Mouse (Mus musculus) intestine, embryonic 16.5 days (tissue): ENCODE results near the gene Gm20388. TPM values are rescaled to one million over a fixed set of nuclear protein-coding genes. Genes with fewer than 3 reads are reported as not detected.

Experiments used
- ATAC-seq: fragments of 200-750 bp; cut with Nextera tagmentation; 2 replicates; pipeline ENCODE4 v1.8.0; 2017; ENCODE audit warnings: moderate TSS enrichment, moderate library complexity
- H3K27ac ChIP-seq: fragments of 300-500 bp; sonication (generic); 2 replicates; pipeline ENCODE4 v1.5.1; 2014; ENCODE audit warnings: mild to moderate bottlenecking, low read length
- H3K27me3 ChIP-seq: fragments of 300-500 bp; sonication (generic); replicated peaks from 2 replicates; pipeline ENCODE4 v1.6.1; 2014; ENCODE audit warnings: low read length, control low read depth, mixed read lengths; ENCODE audit not compliant: control insufficient read depth, insufficient read depth
- H3K36me3 ChIP-seq: fragments of 300-500 bp; sonication (generic); 2 replicates; pipeline ENCODE4 v1.6.1; 2014; ENCODE audit warnings: low read length, control low read depth; ENCODE audit not compliant: control insufficient read depth, insufficient read depth
- H3K4me1 ChIP-seq: fragments of 300-500 bp; sonication (generic); 2 replicates; pipeline ENCODE4 v1.6.1; 2014; ENCODE audit warnings: low read length, control low read depth, mixed read lengths; ENCODE audit not compliant: control insufficient read depth, insufficient read depth
- H3K4me2 ChIP-seq: fragments of 300-500 bp; sonication (generic); 2 replicates; pipeline ENCODE4 v1.6.1; 2014; ENCODE audit warnings: low read depth, low read length, control low read depth
- H3K4me3 ChIP-seq: fragments of 300-500 bp; sonication (generic); 2 replicates; pipeline ENCODE4 v1.5.1; 2014; ENCODE audit warnings: mild to moderate bottlenecking, low read length
- H3K9ac ChIP-seq: fragments of 300-500 bp; sonication (generic); 2 replicates; pipeline ENCODE4 v1.6.1; 2014; ENCODE audit warnings: low read depth, low read length
- H3K9me3 ChIP-seq: fragments of 300-500 bp; sonication (generic); 2 replicates; pipeline ENCODE4 v1.6.1; 2016; ENCODE audit warnings: low read length, control low read depth; ENCODE audit not compliant: control insufficient read depth
- WGBS: fragments of 180-500 bp; shearing (Covaris S2); extraction: QIAGEN DNeasy Blood & Tissue Kit; methylation state at CpG from one replicate; pipeline ENCODE4 v1.1.7; 2014; 5-methylcytosine and 5-hydroxymethylcytosine counted together
- polyA plus RNA-seq: library from polyadenylated mRNA; unstranded; fragments of >200 nt; fragmentation: Nextera tagmentation; extraction: Ambion mirVana; gene quantifications from 2 replicates; pipeline ENCODE4 v1.2.1, GENCODE M21; 2015

Gene Gm20388
- polyA plus RNA-seq, 1 experiment from 2014 or later, result 5.8 TPM

DNA sequence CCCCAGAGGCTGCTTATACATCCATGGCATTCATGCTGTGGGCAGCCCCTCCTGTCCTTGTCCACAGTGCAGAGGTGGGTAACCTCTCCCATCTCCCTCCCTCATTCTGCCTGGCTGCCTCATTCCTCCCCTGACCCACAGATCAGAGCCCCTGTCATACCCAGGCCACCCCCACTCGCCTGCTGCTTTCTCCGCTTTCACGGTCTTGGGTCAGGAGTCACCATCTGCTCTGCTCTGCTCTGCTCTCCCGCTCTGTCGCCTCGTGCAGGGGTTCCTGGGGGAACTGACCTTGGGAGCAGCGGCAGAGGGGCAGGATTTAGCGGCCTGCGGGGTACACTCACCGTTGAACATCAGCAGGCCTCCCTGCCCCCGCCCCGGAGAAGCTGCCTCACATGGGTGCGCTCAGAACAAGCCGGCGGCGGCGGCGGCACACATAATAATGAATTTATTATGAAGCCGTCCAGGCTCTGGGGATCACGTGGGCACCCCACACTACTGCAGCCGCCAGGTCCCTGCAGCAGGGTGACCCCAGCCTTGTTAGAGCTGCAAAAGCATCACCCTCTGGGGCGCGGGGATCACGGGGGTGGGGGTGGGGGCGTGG is 638.8 kb downstream of the Gm20388 start:
- no peaks in the 10 kb centered on the region for H3K36me3 ChIP-seq
- H3K4me2 ChIP-seq, result peak overlapping the region; percentile 30; the same call in 1 of the 2 replicates
- WGBS, result 14% methylated on average over 25 of the region's 25 CpGs
- no peaks in the 10 kb centered on the region for H3K9me3 ChIP-seq
- 0 out of 2 replicates have a peak overlapping the region, but pooled peaks have one; percentile 9 for H3K4me3 ChIP-seq
- no peaks in the 10 kb centered on the region for H3K27me3 ChIP-seq
- H3K27ac ChIP-seq, result peak overlapping the region; percentile 63
- peaks cover 65% of the 10 kb centered on the region for H3K4me1 ChIP-seq
- ATAC-seq, result 0 out of 2 replicates have a peak, but pooled peaks have one; percentile 1
- peak overlapping the region; percentile 60 for H3K9ac ChIP-seq

- no peak for ATAC-seq
- Histone ChIP-seq H3K9ac (peak overlapping the region; percentile 60), H3K27ac (peak overlapping the region; percentile 63), H3K36me3 (no peaks in the 10 kb centered on the region), H3K4me3 (no peak overlapping the region), H3K4me2 (peak overlapping the region; percentile 30; the same call in 1 of the 2 replicates), H3K9me3 (no peaks in the 10 kb centered on the region), H3K4me1 (peaks cover 60% of the 10 kb centered on the region), H3K27me3 (no peaks in the 10 kb centered on the region)
- 31% methylated on average over 11 of the region's 11 CpGs for WGBS
These were observed 639.3 kb downstream of the Gm20388 start for GRCm38 (mm10) chr8:120549922-120550321.

GRCm38 (mm10) chr8:120550430-120550829 is 639.8 kb downstream of the Gm20388 start:
- Histone ChIP-seq H3K4me1 (peaks cover 56% of the 10 kb centered on the region), H3K9ac (no peak overlapping the region; the same call in 1 of the 2 replicates), H3K27ac (peak overlapping the region; percentile 48), H3K27me3 (no peaks in the 10 kb centered on the region), H3K4me2 (no peak overlapping the region), H3K9me3 (no peaks in the 10 kb centered on the region), H3K4me3 (no peak overlapping the region), H3K36me3 (no peaks in the 10 kb centered on the region)
- WGBS, result 38% methylated on average over 12 of the region's 12 CpGs
- ATAC-seq, result no peak

DNA sequence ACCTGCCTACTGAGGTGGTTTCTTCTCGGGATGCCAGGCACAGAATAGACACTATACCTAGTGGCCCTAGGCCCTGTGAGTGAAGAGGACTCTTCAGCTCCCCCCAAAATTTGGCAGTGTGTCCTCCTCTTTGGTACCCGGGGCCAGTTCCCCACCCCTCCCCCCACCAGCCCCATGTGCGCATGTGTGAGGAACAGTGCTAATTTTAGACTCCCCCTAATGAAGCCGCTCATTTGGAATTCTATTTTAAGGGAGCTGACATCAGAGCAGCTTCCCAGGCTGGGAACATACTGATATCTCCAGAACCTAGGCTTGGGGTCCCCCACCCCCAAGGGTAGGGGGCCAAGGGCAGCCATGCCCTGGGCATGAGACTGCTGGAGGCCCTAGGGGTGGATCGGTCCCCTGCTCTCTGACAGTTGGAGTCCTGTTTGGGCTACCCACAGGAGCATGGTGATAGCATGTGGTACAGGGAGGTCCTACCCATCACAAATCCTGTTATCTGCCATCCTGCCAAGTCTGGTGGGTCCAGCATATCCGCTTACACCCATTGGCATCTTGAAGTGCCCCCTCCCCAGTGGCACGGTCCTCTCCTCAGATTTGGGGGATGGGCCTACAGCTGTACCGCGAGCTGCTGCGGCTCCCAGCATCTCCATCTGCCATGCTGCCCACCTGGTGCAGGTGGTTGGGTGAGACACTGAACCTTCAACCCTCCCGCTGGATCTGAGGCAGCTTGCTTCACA is 640.5 kb downstream of the Gm20388 start:
- Histone ChIP-seq H3K4me1 (peaks cover 55% of the 10 kb centered on the region), H3K27ac (peak overlapping the region; percentile 48; the same call in 1 of the 2 replicates), H3K36me3 (no peaks in the 10 kb centered on the region), H3K9ac (no peak overlapping the region), H3K27me3 (no peaks in the 10 kb centered on the region), H3K4me2 (no peak overlapping the region), H3K4me3 (no peak overlapping the region), H3K9me3 (no peaks in the 10 kb centered on the region)
- ATAC-seq, result no peak
- WGBS, result 70% methylated on average over 11 of the region's 11 CpGs

- H3K9me3 ChIP-seq, result no peaks in the 10 kb centered on the region
- H3K4me2 ChIP-seq, result no peak overlapping the region
- H3K9ac ChIP-seq, result no peak overlapping the region
- H3K4me1 ChIP-seq, result peaks cover 55% of the 10 kb centered on the region
- ATAC-seq, result no peak
- no peak overlapping the region for H3K4me3 ChIP-seq
- H3K36me3 ChIP-seq, result no peaks in the 10 kb centered on the region
- no peaks in the 10 kb centered on the region for H3K27me3 ChIP-seq
- no peak overlapping the region for H3K27ac ChIP-seq
- 82% methylated on average over 3 of the region's 3 CpGs for WGBS
These were observed 641.0 kb downstream of the Gm20388 start for GRCm38 (mm10) chr8:120551677-120551980.

GRCm38 (mm10) chr8:120552509-120552908 is 641.9 kb downstream of the Gm20388 start:
- Histone ChIP-seq H3K36me3 (no peaks in the 10 kb centered on the region), H3K27ac (no peak overlapping the region), H3K4me1 (peaks cover 54% of the 10 kb centered on the region), H3K4me2 (no peak overlapping the region), H3K4me3 (no peak overlapping the region), H3K9me3 (no peaks in the 10 kb centered on the region), H3K9ac (no peak overlapping the region), H3K27me3 (no peaks in the 10 kb centered on the region)
- no peak for ATAC-seq
- WGBS, result 90% methylated on average over 11 of the region's 11 CpGs

DNA sequence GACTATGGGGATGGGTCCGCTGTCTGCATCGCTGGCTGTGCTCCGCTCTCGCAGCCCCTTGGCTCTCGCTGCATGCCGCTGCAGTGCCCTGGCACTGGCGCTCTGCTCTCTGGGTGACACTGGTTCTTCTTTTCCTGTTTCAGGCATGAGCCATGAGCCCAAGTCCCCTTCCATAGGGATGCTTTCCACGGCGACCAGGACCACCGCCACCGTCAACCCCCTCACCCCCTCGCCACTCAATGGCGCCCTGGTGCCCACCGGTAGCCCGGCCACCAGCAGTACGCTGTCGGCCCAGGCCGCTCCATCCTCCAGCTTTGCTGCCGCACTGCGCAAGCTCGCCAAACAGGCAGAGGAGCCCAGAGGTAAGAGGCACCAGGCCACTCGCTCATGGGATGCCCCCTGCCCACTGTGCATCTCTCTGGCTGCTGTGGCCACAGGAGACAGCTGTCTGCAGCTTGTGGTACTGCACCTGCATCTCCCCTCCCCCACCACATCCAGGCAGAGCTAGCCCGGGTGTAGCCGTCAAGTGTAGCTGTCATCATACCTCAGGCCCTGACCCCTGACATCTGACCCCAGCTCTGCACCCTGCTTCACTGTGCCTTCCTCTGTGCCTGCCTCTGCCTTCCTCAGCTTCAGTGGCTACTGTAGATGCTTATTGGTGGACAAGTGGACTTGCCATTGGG is 642.9 kb downstream of the Gm20388 start:
- no peak overlapping the region for H3K4me3 ChIP-seq
- H3K9me3 ChIP-seq, result no peaks in the 10 kb centered on the region
- H3K27ac ChIP-seq, result no peak overlapping the region
- 88% methylated on average over 24 of the region's 24 CpGs for WGBS
- H3K4me1 ChIP-seq, result peaks cover 49% of the 10 kb centered on the region
- no peak overlapping the region for H3K4me2 ChIP-seq
- ATAC-seq, result no peak
- H3K27me3 ChIP-seq, result no peaks in the 10 kb centered on the region
- H3K36me3 ChIP-seq, result no peaks in the 10 kb centered on the region
- no peak overlapping the region for H3K9ac ChIP-seq

- no peak overlapping the region for H3K9ac ChIP-seq
- no peak overlapping the region for H3K4me2 ChIP-seq
- H3K4me3 ChIP-seq, result no peak overlapping the region
- H3K27ac ChIP-seq, result no peak overlapping the region
- 93% methylated on average over 18 of the region's 18 CpGs for WGBS
- H3K27me3 ChIP-seq, result no peaks in the 10 kb centered on the region
- H3K36me3 ChIP-seq, result no peaks in the 10 kb centered on the region
- no peak for ATAC-seq
- no peaks in the 10 kb centered on the region for H3K9me3 ChIP-seq
- H3K4me1 ChIP-seq, result peaks cover 43% of the 10 kb centered on the region
These were observed 643.9 kb downstream of the Gm20388 start for GRCm38 (mm10) chr8:120554466-120555039.

- Histone ChIP-seq H3K4me1 (peaks cover 33% of the 10 kb centered on the region), H3K27ac (peak overlapping the region; percentile 30; the same call in 1 of the 2 replicates), H3K4me2 (no peak overlapping the region), H3K36me3 (no peaks in the 10 kb centered on the region), H3K27me3 (no peaks in the 10 kb centered on the region), H3K9ac (peak overlapping the region; percentile 14; the same call in 1 of the 2 replicates), H3K4me3 (no peak overlapping the region), H3K9me3 (no peaks in the 10 kb centered on the region)
- WGBS, result 63% methylated on average over 20 of the region's 20 CpGs
- no peak for ATAC-seq
These were observed 645.7 kb downstream of the Gm20388 start for GRCm38 (mm10) chr8:120556198-120556892.
